Mouse (Mus musculus) kidney, adult 10 weeks (tissue): ENCODE measurements around the gene 4930430A15Rik. TPM values are rescaled to one million over a fixed set of nuclear protein-coding genes. Genes with fewer than 3 reads are reported as not detected.

Experiments used
- polyA plus RNA-seq: library from polyadenylated mRNA; stranded (reverse); fragments of 350-450 nt; fragmentation: Illumina TruSeq; extraction: RNeasy Lipid Tissue Mini Kit (QIAGEN cat#74804); gene quantifications from one replicate; pipeline ENCODE4 v1.2.3, GENCODE M21; 2014; ENCODE audit warnings: low read depth, low replicate concordance

The 4930430A15Rik gene
- not detected for polyA plus RNA-seq

DNA sequence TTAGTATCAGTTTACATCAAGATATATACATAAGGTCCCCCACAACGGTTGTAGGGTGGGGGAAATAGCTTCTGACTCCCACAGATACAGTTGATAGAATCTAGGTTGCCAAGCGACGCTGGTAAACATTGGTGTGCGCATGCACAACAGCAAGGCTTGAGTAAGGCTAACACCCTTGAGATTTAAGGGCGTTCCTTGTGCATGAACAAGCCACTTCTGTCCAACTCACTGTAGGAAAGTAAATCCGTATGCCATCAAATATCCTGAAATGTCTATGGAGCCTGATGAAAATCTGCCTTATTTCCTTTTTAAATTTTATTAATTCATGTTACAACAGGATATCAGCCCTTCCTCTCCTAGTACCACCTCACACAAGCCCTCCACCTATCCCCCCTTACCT, at the start of gene 4930430A15Rik:
4930430A15Rik (minus strand) TSS at position 101 of the 400 bp plus-strand sequence.

DNA sequence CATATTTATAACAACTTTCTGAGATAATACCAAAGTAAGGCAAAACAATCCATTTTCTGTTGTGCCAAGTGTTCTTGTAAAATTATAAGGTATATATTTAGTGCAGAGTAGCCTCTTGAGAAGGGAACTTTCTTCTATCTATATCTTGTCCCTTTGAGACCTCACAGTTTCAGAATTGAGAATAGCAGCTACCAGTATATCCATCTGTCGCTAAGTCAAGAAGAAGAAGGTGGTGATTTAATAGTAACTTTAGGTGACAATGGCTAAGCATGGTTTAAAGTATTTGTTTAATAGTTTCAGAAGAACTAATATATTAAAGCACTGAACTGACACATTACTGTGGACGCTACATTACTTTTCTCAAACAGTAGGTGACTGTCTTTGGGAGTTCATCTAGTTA, 44.6 kb upstream of the 4930430A15Rik start, which contains the start of gene Olfr1277:
Olfr1277 (minus strand) TSS at position 101 of the 400 bp plus-strand sequence.

DNA sequence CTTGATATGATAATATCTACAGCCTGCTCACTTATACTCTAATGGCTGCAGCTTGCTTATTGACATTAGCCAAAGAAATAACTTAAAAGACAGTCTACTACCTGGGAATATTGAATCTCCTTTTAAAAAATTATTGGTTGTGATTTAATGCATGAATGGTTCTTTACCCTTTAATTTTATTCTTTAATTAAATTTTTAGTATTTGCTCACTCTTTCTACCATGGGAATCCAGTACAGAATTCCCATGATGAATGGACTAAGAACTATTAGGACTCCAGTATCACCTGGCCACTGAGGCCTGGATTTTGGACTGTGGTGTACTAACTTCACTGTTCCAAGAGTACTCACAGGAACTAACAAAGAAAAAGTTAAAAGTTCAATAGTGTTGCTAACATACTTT, 24.8 kb upstream of the 4930430A15Rik start, which contains the start of gene Olfr1276:
Olfr1276 (plus strand) TSS at position 301 of the 400 bp plus-strand sequence.

DNA sequence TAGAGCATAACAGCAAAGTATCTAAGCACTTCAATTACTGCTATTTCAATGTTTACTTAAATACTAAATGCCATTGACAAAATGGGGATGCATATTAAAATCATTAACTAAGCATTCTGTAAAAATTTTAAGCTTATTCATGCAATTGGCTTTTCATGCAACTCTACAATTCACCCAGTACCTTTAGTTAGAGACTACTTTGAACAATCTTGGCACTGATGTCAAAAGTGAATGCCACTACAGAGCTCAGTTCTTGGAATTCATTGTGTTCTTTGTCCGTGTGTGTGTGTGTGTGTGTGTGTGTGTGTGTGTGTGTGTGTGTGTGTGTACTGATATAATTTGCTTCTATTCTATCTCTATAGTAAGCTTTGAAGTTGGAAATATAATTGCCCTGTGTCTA, 5.8 kb upstream of the 4930430A15Rik start, which contains the start of gene Olfr1275:
Olfr1275 (minus strand) TSS at position 101 of the 400 bp plus-strand sequence.

DNA sequence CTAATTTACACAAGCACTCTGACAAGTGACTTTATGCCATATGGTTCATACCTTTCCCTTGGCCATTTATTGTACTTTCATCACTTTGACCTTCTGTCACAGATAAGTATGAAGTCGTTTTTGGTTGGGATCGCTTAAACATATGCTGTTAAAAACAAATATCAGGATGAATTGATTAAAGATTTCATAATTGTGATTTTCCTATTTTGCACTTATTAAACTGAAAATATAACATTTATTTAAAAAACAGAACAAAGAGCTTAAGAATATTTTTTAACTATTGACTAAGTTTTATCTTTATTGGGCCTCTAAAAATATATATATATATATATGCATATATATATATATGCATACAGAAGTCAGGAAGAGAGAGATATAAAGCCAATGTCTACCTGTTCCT, 76.6 kb downstream of the 4930430A15Rik start, which contains the start of gene Gm15130:
Gm15130 (minus strand) TSS at position 101 of the 400 bp plus-strand sequence.

Other genes starting within 250 kb of the 4930430A15Rik start
- gene Gm13941, start 123.6 kb downstream of the 4930430A15Rik start, polyA plus RNA-seq: not detected
- gene Gm15130, start 76.7 kb downstream of the 4930430A15Rik start, polyA plus RNA-seq: not detected
- gene Olfr1275, start 5.7 kb upstream of the 4930430A15Rik start, polyA plus RNA-seq: not detected
- gene Olfr1276, start 24.9 kb upstream of the 4930430A15Rik start, polyA plus RNA-seq: not detected
- not detected for gene Olfr1277, start 44.5 kb upstream of the 4930430A15Rik start, polyA plus RNA-seq
- not detected for gene Olfr1278, start 60.5 kb upstream of the 4930430A15Rik start, polyA plus RNA-seq
- not detected for gene Olfr1279, start 71.0 kb upstream of the 4930430A15Rik start, polyA plus RNA-seq
- not detected for gene Olfr1280, start 84.4 kb upstream of the 4930430A15Rik start, polyA plus RNA-seq
- gene Olfr1281, start 96.9 kb upstream of the 4930430A15Rik start, polyA plus RNA-seq: not detected
- gene Olfr1282, start 106.5 kb upstream of the 4930430A15Rik start, polyA plus RNA-seq: not detected
- gene Olfr1283, start 137.2 kb upstream of the 4930430A15Rik start, polyA plus RNA-seq: not detected
- gene Olfr1284, start 145.9 kb upstream of the 4930430A15Rik start, polyA plus RNA-seq: not detected
- not detected for gene Olfr1286, start 193.5 kb upstream of the 4930430A15Rik start, polyA plus RNA-seq
- gene Olfr1287, start 219.5 kb upstream of the 4930430A15Rik start, polyA plus RNA-seq: not detected
- not detected for gene Olfr1288, start 244.5 kb upstream of the 4930430A15Rik start, polyA plus RNA-seq